Mouse (Mus musculus): Measurements from ENCODE around the gene Rbpj.

DNA sequence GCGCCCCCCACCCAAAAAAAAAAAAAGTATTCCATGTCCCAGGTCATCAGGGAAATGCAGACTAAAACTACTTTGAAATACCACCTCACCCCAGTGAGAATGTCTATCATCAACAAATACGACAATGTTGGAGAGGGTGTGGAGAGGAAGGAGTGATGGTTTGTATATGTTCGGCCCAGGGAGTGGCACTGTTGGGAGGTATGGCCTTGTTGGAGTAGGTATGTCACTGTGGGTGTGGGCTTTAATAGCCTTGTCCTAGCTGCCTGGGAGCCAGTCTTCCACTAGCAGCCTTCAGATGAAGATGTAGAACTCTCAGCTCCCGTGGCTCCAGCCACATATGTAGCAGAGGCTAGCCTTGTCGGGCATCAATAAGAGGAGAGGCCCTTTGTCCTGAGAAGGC, 202.1 kb downstream of the Rbpj start:
- no peak for TF ChIP-seq POLR2A (IDR thresholded peaks at IDR 0.05; ENCODE audit: control insufficient read depth, low read depth, low read length)
- no peak for TF ChIP-seq CTCF (IDR thresholded peaks at IDR 0.05; ENCODE audit: control insufficient read depth, insufficient read depth, insufficient replicate concordance, low read depth, low read length)
